Mouse (Mus musculus): ENCODE data around the gene Ltbp1. TPM values are rescaled to one million over a fixed set of nuclear protein-coding genes. Genes with fewer than 3 reads are reported as not detected.

Ltbp1 gene
- total and polyA plus RNA-seq, 3 experiments, result 0.01 to 0.04 TPM; not detected in 1

GRCm38 (mm10) chr17:75204065-75204464 lies 198.7 kb downstream of the Ltbp1 start:
- Histone ChIP-seq H3K27ac (ENCODE audit: control insufficient read depth, low read depth, low read length) (no peak overlapping the region), H3K79me2 (ENCODE audit: control insufficient read depth, insufficient read depth, low read length, poor library complexity) (no peaks in the 10 kb centered on the region), H3K27me3 (ENCODE audit: control insufficient read depth in 1 of 2, insufficient read depth in 2 of 2, low read length in 2 of 2) (peaks cover 2 to 12% of the 10 kb centered on the region in 2 experiments), H3K9ac (ENCODE audit: control insufficient read depth, low read depth, low read length, poor library complexity, severe bottlenecking) (no peak overlapping the region), H3K9me3 (replicated peaks; ENCODE audit: insufficient read depth, low read length) (no peaks in the 10 kb centered on the region), H3K4me1 (ENCODE audit: control insufficient read depth in 1 of 2, insufficient read depth in 2 of 2, low read length in 2 of 2) (peaks cover 0 to 12% of the 10 kb centered on the region in 2 experiments; a peak in 2 of 4 replicates), H3K36me3 (ENCODE audit: control insufficient read depth in 1 of 2, insufficient read depth in 2 of 2, low read length in 2 of 2) (peaks cover 0 to 5% of the 10 kb centered on the region in 2 experiments; a peak in 2 of 4 replicates), H3K4me3 (ENCODE audit: control insufficient read depth in 1 of 2, insufficient read depth in 1 of 2, low read depth in 2 of 2, low read length in 2 of 2) (no peak overlapping the region)
- no peak for DNase-seq (ENCODE audit: low read depth, low spot score)
- TF ChIP-seq TAL1 (IDR thresholded peaks at IDR 0.05; ENCODE audit: low read length) (no peak), GATA1 (IDR thresholded peaks at IDR 0.05; ENCODE audit: low read depth, low read length) (no peak), CHD1 (IDR thresholded peaks at IDR 0.05; ENCODE audit: low read depth, low read length) (no peak)

GRCm38 (mm10) chr17:75206281-75206680 lies 200.9 kb downstream of the Ltbp1 start:
- H3K27ac ChIP-seq (ENCODE audit: control insufficient read depth, low read depth, low read length), result no peak overlapping the region

GRCm38 (mm10) chr17:75208164-75208698 lies 202.9 kb downstream of the Ltbp1 start:
- H3K4me1 ChIP-seq (ENCODE audit: control insufficient read depth in 1 of 2, insufficient read depth in 2 of 2, low read length in 2 of 2), result no peaks in the 10 kb centered on the region

More at GRCm38 (mm10) chr17:75206281-75206680, 200.9 kb downstream of the Ltbp1 start:
- Histone ChIP-seq H3K4me3 (ENCODE audit: control insufficient read depth in 1 of 2, insufficient read depth in 1 of 2, low read depth in 2 of 2, low read length in 2 of 2) (no peak overlapping the region), H3K4me1 (ENCODE audit: control insufficient read depth in 1 of 2, insufficient read depth in 2 of 2, low read length in 2 of 2) (no peaks in the 10 kb centered on the region), H3K9ac (ENCODE audit: control insufficient read depth, low read depth, low read length, poor library complexity, severe bottlenecking) (no peak overlapping the region), H3K79me2 (ENCODE audit: control insufficient read depth, insufficient read depth, low read length, poor library complexity) (no peaks in the 10 kb centered on the region), H3K27me3 (ENCODE audit: control insufficient read depth in 1 of 2, insufficient read depth in 2 of 2, low read length in 2 of 2) (peaks cover 4 to 12% of the 10 kb centered on the region in 2 experiments), H3K36me3 (ENCODE audit: control insufficient read depth in 1 of 2, insufficient read depth in 2 of 2, low read length in 2 of 2) (no peaks in the 10 kb centered on the region), H3K9me3 (replicated peaks; ENCODE audit: insufficient read depth, low read length) (no peaks in the 10 kb centered on the region)
- DNase-seq (ENCODE audit: low read depth, low spot score), result no peak
- TF ChIP-seq ELF1 (IDR thresholded peaks at IDR 0.05; ENCODE audit: low read depth, low read length) (no peak), HCFC1 (IDR thresholded peaks at IDR 0.05; ENCODE audit: low read depth, low read length) (no peak), USF1 (IDR thresholded peaks at IDR 0.05; ENCODE audit: low read depth, low read length) (no peak), ZNF384 (IDR thresholded peaks at IDR 0.05; ENCODE audit: low read depth, low read length) (no peak)

More at GRCm38 (mm10) chr17:75208164-75208698, 202.9 kb downstream of the Ltbp1 start:
- Histone ChIP-seq H3K79me2 (ENCODE audit: control insufficient read depth, insufficient read depth, low read length, poor library complexity) (no peaks in the 10 kb centered on the region), H3K27ac (ENCODE audit: control insufficient read depth, low read depth, low read length) (no peak overlapping the region), H3K27me3 (ENCODE audit: control insufficient read depth in 1 of 2, insufficient read depth in 2 of 2, low read length in 2 of 2) (peaks cover 4 to 12% of the 10 kb centered on the region in 2 experiments), H3K9me3 (replicated peaks; ENCODE audit: insufficient read depth, low read length) (no peaks in the 10 kb centered on the region), H3K4me3 (ENCODE audit: control insufficient read depth in 1 of 2, insufficient read depth in 1 of 2, low read depth in 2 of 2, low read length in 2 of 2) (no peak overlapping the region), H3K9ac (ENCODE audit: control insufficient read depth, low read depth, low read length, poor library complexity, severe bottlenecking) (no peak overlapping the region), H3K36me3 (ENCODE audit: control insufficient read depth in 1 of 2, insufficient read depth in 2 of 2, low read length in 2 of 2) (no peaks in the 10 kb centered on the region)
- TF ChIP-seq MYB (IDR thresholded peaks at IDR 0.05; ENCODE audit: low read depth, low read length) (no peak), POLR2A (IDR thresholded peaks at IDR 0.05; ENCODE audit: control insufficient read depth in 1 of 2, insufficient read depth in 1 of 2, low read depth in 1 of 2, low read length in 2 of 2, poor library complexity in 1 of 2) (no peak), USF2 (IDR thresholded peaks at IDR 0.05; ENCODE audit: borderline replicate concordance in 1 of 2, insufficient read depth in 1 of 2, low read depth in 1 of 2, low read length in 2 of 2) (no peak), HCFC1 (IDR thresholded peaks at IDR 0.05; ENCODE audit: low read depth, low read length) (no peak), E2F4 (IDR thresholded peaks at IDR 0.05; ENCODE audit: borderline replicate concordance, low read depth, low read length) (no peak), JUND (IDR thresholded peaks at IDR 0.05; ENCODE audit: low read depth, low read length) (no peak), GATA1 (IDR thresholded peaks at IDR 0.05; ENCODE audit: low read depth, low read length) (no peak), USF1 (IDR thresholded peaks at IDR 0.05; ENCODE audit: low read depth, low read length) (no peak), POLR2AphosphoS2 (IDR thresholded peaks at IDR 0.05; ENCODE audit: low read length) (no peak), TBP (IDR thresholded peaks at IDR 0.05; ENCODE audit: low read depth, low read length) (no peak), TCF12 (IDR thresholded peaks at IDR 0.05; ENCODE audit: low read depth, low read length) (no peak), ZMIZ1 (IDR thresholded peaks at IDR 0.05; ENCODE audit: low read depth, low read length) (no peak)
- no peak for DNase-seq (ENCODE audit: low read depth, low spot score)

Data from MEL (cell line).